Mouse (Mus musculus) adrenal gland (tissue): Measurements from ENCODE around the gene Plbd2.

Source experiments
- intact Hi-C: fragments of 180-260 bp; cut with DNase I; formaldehyde crosslinking; loops from one replicate; pipeline ENCODE4 v1.15.1; 2025
- long read RNA-seq, 2 experiments: library from polyadenylated mRNA; unstranded; transcript quantifications; one replicate each; pipeline ENCODE4 v2.0.0; 2020; ENCODE audit warnings: borderline replicate concordance in 1 of 2; ENCODE audit not compliant: insufficient replicate concordance in 1 of 2

Gene Plbd2
- long read RNA-seq, experiment 1, full-length matches to known transcripts: 63 of 79 reads
- long read RNA-seq, experiment 1, partial matches to known transcripts: 9 of 79 reads
- long read RNA-seq, experiment 1, other reads (novel, unspliced or antisense): 7 of 79 reads
- long read RNA-seq, experiment 2, full-length matches to known transcripts: 45 of 59 reads
- long read RNA-seq, experiment 2, partial matches to known transcripts: 9 of 59 reads
- long read RNA-seq, experiment 2, other reads (novel, unspliced or antisense): 5 of 59 reads

GRCm38 (mm10) chr5:120503144-120503795 lies at the start of gene Plbd2:
TSS of gene Plbd2 (minus strand) at chr5:120503625.
- intact Hi-C loops: no loop called here

DNA sequence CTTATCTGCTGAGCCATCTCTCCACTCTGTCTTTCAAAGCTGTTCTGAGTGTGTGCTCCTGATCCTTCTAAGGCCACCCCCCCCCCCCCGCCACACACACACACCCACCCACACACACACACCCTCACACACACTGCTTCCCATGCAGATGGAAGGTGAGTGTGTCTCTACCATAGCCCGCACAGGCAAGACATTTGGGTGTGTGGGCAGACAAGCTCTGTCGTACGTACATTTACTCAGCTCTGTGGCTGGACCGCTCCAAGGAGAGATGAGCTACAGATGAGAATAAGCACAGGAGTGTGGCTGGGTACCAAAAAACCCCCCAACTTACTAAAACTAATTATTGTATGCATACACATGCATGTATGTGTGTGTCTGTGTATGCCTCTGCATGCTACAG lies 47.2 kb upstream of the Plbd2 start:
- intact Hi-C loops: loop anchor here (5.0 kb wide), 1 partner anchor 37 kb away; the partner anchor contains the start of genes Iqcd and Tpcn1

DNA sequence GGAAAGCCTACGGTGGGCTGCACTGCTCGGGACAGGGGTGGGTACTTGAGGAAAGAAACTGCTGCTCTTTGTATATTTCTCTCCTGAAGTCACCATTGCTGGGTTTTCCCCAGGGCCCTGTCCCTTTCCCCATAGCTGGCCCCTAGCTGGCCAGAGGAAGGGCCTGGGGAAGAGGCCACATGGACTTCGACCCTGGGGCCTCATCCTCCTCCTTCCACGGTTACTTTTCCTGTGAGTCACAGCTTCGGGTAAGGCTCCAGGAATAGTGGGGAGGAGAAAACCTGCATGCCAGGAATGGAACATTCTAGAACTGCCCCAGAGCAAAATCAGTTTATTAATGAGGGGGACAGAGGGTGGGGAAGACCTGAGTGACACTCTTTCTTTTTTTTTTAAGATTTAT lies 46.7 kb upstream of the Plbd2 start:
- intact Hi-C loops: loop anchor here (5.0 kb wide), 1 partner anchor 37 kb away; the partner anchor contains the start of genes Iqcd and Tpcn1

- intact Hi-C loops: no loop called here
Measured at GRCm38 (mm10) chr5:120548236-120548850, 44.9 kb upstream of the Plbd2 start.

DNA sequence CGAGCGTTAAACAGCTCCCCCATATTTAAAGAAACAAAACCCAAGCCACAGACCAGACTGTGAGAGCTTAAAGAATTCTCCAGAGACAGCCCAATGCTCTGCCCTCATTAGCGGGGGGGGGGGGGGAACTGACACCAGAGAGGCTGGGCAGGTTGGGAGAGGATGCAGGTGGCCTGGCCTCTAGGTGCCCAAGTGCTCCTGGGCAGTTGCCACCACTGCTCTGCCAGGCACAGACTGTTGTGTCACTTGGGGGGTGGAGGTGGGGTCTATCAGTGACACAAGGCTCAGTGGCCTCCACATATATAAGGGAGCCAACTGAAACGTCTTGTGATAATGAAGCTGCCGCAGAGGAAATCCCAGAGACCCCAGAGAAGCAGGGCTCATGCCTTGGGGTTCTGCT lies 33.2 kb upstream of the Plbd2 start:
- intact Hi-C loops: no loop called here

DNA sequence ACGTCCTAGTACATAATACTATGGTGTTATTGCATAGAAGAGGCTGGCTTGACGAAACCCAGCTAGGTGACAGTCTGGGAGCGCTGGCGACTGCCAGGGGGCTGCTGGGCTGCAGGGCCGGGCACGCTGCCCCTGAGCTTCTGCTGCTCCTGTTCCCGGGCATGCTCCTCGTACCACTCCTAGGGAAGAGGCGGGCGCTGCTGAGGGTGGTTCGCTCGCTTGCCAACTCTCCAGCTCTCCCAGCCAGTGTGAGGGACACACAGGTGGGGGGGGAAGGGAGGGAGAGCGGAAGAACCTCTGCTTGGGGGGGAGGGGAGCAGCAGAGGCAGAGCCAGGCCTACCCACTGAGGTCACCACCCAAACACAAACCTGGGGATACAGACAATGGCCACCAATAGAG lies 32.6 kb upstream of the Plbd2 start:
- intact Hi-C loops: no loop called here

GRCm38 (mm10) chr5:120534686-120535075 lies 31.3 kb upstream of the Plbd2 start:
- intact Hi-C loops: no loop called here

GRCm38 (mm10) chr5:120534071-120534685 lies 30.8 kb upstream of the Plbd2 start:
- intact Hi-C loops: no loop called here

DNA sequence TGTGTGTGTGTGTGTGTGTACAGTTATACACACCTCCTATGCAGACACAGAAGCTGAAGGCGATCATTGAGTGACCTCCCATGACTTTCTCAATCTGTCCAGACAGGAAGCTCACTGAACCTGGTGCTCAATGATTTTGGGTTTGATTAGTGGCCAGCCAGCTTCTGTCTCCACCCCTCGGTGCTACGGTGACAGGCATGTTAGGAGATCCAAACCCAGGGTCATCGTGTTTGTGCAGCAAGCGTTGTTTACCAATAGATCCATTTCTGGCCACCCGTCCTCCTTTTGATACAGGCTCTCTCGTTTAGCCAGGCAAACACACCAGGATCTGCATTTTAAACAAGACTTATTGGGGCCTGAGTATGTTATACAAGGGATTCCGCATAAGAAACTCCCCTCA lies 28.2 kb upstream of the Plbd2 start:
- intact Hi-C loops: no loop called here

- intact Hi-C loops: no loop called here
Measured at GRCm38 (mm10) chr5:120527296-120527964, 24.0 kb upstream of the Plbd2 start.

- intact Hi-C loops: no loop called here
Measured at GRCm38 (mm10) chr5:120526311-120526710, 22.9 kb upstream of the Plbd2 start.

GRCm38 (mm10) chr5:120525737-120526136 lies 22.3 kb upstream of the Plbd2 start:
- intact Hi-C loops: no loop called here

- intact Hi-C loops: no loop called here
Measured at GRCm38 (mm10) chr5:120524736-120525135, 21.3 kb upstream of the Plbd2 start.

GRCm38 (mm10) chr5:120522649-120523048 lies 19.2 kb upstream of the Plbd2 start:
- intact Hi-C loops: no loop called here

- intact Hi-C loops: no loop called here
Measured at GRCm38 (mm10) chr5:120517552-120517951, 14.1 kb upstream of the Plbd2 start.

GRCm38 (mm10) chr5:120516221-120516984 lies 13.0 kb upstream of the Plbd2 start:
- intact Hi-C loops: no loop called here

- intact Hi-C loops: no loop called here
Measured at GRCm38 (mm10) chr5:120515451-120515850, 12.0 kb upstream of the Plbd2 start.

DNA sequence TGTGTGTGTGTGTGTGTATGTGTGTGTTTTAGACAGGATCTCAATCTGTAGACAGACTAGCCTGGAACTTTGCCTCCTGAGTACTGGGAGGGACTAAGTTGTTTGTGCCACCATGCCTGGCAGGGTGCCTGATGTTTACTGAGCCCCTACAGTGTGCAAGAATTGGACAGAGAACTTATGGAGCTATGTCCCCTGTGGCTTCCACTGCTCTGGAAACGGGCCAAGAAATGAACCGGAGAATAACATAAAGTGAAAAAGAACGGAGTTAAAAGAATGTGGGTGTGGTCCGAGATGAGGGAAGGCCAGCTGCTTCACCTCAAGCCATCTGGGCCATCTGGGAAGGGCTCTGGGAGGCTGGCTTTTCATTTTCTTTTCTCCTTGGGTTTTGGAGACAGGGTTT lies 11.3 kb upstream of the Plbd2 start:
- intact Hi-C loops: no loop called here

DNA sequence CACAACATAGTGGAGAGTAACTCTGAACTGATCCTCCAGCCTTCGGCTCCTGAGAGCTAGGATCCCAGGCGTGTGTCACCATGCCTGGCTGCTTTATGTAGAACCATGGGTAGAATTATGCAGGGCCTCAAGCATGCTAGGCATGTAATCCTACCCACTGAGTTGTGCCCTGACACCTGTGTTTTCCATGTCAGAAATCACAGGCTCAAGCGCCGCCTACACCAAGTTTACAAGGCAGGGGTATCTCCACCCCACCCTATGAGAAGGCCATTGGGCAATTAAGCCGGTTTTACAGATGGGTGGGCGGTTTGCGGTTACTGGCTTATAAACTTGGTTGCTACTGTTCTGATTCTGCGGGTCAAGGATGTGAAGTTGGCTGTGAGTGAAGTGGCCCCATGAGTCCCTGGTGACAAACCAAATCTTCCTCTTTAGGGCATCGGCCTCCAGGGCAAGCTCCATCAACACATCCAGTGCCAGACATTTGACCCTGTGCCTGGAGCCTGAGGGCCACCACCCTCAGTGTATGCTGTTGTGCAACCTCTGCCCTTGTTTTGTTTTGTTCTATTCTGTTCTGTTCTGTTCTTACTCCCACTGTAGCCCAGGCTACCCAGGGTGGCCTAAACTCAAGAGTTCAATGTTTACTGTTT lies 10.7 kb upstream of the Plbd2 start:
- intact Hi-C loops: no loop called here

- intact Hi-C loops: no loop called here
Measured at GRCm38 (mm10) chr5:120512911-120513555, 9.6 kb upstream of the Plbd2 start.
